Mouse (Mus musculus) ES-E14 (cell line): ENCODE results near the gene Nrarp.

Source experiments
- CHD2 ChIP-seq: IDR thresholded peaks from 2 replicates; pipeline ENCODE4 v1.6.1; 2014; ENCODE audit warnings: mild to moderate bottlenecking, low read depth, low read length, inconsistent platforms
- MAFK ChIP-seq: IDR thresholded peaks from 2 replicates; pipeline ENCODE4 v1.6.1; 2014; ENCODE audit warnings: mild to moderate bottlenecking, low read depth, low read length, inconsistent platforms; ENCODE audit not compliant: insufficient read depth
- ZC3H11A ChIP-seq: IDR thresholded peaks from 2 replicates; pipeline ENCODE4 v1.6.1; 2012; ENCODE audit warnings: low read depth, mild to moderate bottlenecking, inconsistent platforms, low read length, borderline replicate concordance
- ZNF384 ChIP-seq: IDR thresholded peaks from 2 replicates; pipeline ENCODE4 v1.6.1; 2012; ENCODE audit warnings: low read depth, low read length, inconsistent platforms

GRCm38 (mm10) chr2:25194486-25195171, 14.1 kb downstream of the Nrarp start:
- no peak for TF ChIP-seq ZC3H11A
- no peak for TF ChIP-seq MAFK
- TF ChIP-seq ZNF384 = no peak
- TF ChIP-seq CHD2 = no peak
